Mouse (Mus musculus): ENCODE measurements at regions not wholly inside any gene's neighbourhood (a gene's known extent, or its start where the extent isn't known, plus 50 kb on each side); places are given as distances from the start of the nearest gene placed in this dataset.

DNA sequence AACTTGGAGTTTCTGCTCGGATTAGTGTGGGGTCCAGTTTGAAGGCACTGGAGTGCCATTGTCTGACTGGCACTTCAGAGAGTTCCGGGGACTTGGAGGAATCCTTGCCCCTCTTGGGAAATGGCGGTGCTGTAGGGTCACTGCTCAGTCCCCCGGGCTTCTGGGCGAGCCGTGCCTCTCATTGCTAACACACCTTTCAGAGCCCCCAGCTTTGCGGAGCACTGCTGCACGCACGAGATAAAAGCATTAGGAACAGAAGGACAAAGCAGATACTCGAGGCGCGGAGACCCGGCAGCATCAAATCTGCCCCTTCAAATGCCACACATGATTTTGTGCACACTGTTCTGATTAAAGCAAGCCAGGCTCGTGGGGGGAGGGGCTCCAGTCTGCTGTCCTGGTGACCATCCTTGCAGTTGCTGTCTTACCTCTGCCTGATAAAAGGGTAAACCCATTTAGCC lies 280.8 kb upstream of the Eef2kmt start:
- TF ChIP-seq POLR2A (IDR thresholded peaks at IDR 0.05; ENCODE audit: borderline replicate concordance, extremely low read depth, low read depth, low read length) (no peak), CTCF (IDR thresholded peaks at IDR 0.05; ENCODE audit: insufficient read depth, low read length) (no peak)
